Mouse (Mus musculus) liver, embryonic 11.5 days (tissue): ENCODE results near the gene Slc35e3. TPM values are rescaled to one million over a fixed set of nuclear protein-coding genes. Genes with fewer than 3 reads are reported as not detected.

Experiments
- ATAC-seq: fragments of 200-750 bp; cut with Nextera tagmentation; replicated peaks from 2 replicates; pipeline ENCODE4 v1.8.0; 2017; ENCODE audit warnings: moderate number of reproducible peaks, mild to moderate bottlenecking, moderate TSS enrichment, moderate library complexity; ENCODE audit not compliant: low FRiP score
- DNase-seq: peaks from one replicate; pipeline ENCODE4 v3.0.0-alpha.2; 2017; ENCODE audit warnings: low spot score
- H3K27ac ChIP-seq: fragments of 300-500 bp; sonication (generic); 2 replicates; pipeline ENCODE4 v1.5.1; 2014; ENCODE audit warnings: mild to moderate bottlenecking, low read depth, low read length, control low read depth
- H3K27me3 ChIP-seq: fragments of 300-500 bp; sonication (generic); replicated peaks from 2 replicates; pipeline ENCODE4 v1.6.1; 2014; ENCODE audit warnings: low read length, mixed read lengths; ENCODE audit not compliant: control insufficient read depth, insufficient read depth
- H3K36me3 ChIP-seq: fragments of 300-500 bp; sonication (generic); 2 replicates; pipeline ENCODE4 v1.6.1; 2014; ENCODE audit warnings: mild to moderate bottlenecking, low read length, moderate library complexity, mixed read lengths; ENCODE audit not compliant: control insufficient read depth, insufficient read depth
- H3K4me1 ChIP-seq: fragments of 300-500 bp; sonication (generic); replicated peaks from 2 replicates; pipeline ENCODE4 v1.6.1; 2014; ENCODE audit warnings: low read length, mixed read lengths; ENCODE audit not compliant: control insufficient read depth, insufficient read depth
- H3K4me2 ChIP-seq: fragments of 300-500 bp; sonication (generic); 2 replicates; pipeline ENCODE4 v1.6.1; 2014; ENCODE audit warnings: mild to moderate bottlenecking, control low read depth, moderate library complexity
- H3K4me3 ChIP-seq: fragments of 300-500 bp; sonication (generic); 2 replicates; pipeline ENCODE4 v1.5.1; 2014; ENCODE audit warnings: low read depth, low read length, control low read depth
- H3K9ac ChIP-seq: fragments of 300-500 bp; sonication (generic); 2 replicates; pipeline ENCODE4 v1.6.1; 2014; ENCODE audit warnings: low read depth, low read length, control low read depth
- H3K9me3 ChIP-seq: fragments of 300-500 bp; sonication (generic); 2 replicates; pipeline ENCODE4 v1.6.1; 2016; ENCODE audit warnings: low read length, inconsistent platforms, mixed read lengths; ENCODE audit not compliant: control insufficient read depth
- WGBS: fragments of 180-500 bp; shearing (Covaris S2); extraction: QIAGEN DNeasy Blood & Tissue Kit; methylation state at CpG from one replicate; pipeline ENCODE4 v1.1.7; 2014; 5-methylcytosine and 5-hydroxymethylcytosine counted together
- polyA plus RNA-seq: library from polyadenylated mRNA; unstranded; fragments of >200 nt; fragmentation: Nextera tagmentation; extraction: Ambion mirVana; gene quantifications from 2 replicates; pipeline ENCODE4 v1.2.1, GENCODE M21; 2014

Gene Slc35e3
- polyA plus RNA-seq, 1 experiment from 2014 or later: 7.2 TPM

DNA sequence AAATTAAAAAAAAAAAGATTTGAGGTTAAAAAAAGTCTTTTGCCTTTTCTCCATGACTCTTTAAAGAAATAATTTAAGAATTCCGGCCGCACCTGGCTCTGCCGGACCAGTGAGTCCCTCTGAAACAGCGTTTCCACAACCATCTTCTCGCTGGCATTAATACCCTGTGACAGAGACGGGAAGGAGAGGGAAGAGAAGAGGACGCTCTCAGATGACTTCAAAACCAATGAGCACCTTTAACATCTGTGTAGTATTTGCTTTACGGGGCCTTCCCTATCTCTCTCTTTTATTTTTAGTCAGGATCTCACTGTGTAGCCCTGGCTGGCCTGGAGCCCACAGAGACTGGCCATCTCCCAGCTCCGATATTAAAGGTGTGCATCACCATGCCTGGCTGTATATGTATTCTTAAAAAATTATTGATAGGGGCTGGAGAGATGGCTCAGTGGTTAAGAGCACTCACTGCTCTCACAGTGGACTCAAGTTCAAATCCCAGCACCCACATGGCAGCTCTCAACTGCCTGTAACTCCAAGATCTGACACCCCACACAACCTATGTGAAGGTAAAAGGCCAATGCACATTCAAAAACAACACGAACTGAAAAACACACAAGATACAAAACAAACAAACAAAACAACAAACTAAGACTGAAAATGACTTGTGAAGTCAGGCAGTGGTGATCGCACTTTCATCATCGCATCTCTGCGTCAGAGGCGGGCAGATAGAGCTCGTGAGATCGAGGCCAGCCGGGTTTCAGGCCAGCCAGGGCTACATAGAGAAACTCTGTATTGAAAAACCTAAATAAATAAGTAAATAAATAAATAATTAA, 31.5 kb upstream of the Slc35e3 start:
- Histone ChIP-seq H3K27me3 (no peaks in the 10 kb centered on the region), H3K4me3 (no peak overlapping the region), H3K27ac (no peak overlapping the region), H3K9me3 (no peaks in the 10 kb centered on the region), H3K4me2 (no peak overlapping the region), H3K36me3 (peaks cover 61% of the 10 kb centered on the region), H3K9ac (no peak overlapping the region), H3K4me1 (no peaks in the 10 kb centered on the region)
- 94% methylated on average over 17 of the region's 17 CpGs for WGBS
- ATAC-seq (no peak), DNase-seq (no peak)

- H3K27me3 ChIP-seq: no peaks in the 10 kb centered on the region
- H3K4me1 ChIP-seq: no peaks in the 10 kb centered on the region
- no peak overlapping the region for H3K9ac ChIP-seq
- no peaks in the 10 kb centered on the region for H3K9me3 ChIP-seq
- no peak overlapping the region for H3K4me3 ChIP-seq
- WGBS: 93% methylated on average over 3 of the region's 3 CpGs
- DNase-seq (no peak), ATAC-seq (no peak)
- no peak overlapping the region for H3K4me2 ChIP-seq
- no peak overlapping the region for H3K27ac ChIP-seq
- H3K36me3 ChIP-seq: peaks cover 64% of the 10 kb centered on the region
These were observed 30.9 kb upstream of the Slc35e3 start for GRCm38 (mm10) chr10:117777103-117777470.

DNA sequence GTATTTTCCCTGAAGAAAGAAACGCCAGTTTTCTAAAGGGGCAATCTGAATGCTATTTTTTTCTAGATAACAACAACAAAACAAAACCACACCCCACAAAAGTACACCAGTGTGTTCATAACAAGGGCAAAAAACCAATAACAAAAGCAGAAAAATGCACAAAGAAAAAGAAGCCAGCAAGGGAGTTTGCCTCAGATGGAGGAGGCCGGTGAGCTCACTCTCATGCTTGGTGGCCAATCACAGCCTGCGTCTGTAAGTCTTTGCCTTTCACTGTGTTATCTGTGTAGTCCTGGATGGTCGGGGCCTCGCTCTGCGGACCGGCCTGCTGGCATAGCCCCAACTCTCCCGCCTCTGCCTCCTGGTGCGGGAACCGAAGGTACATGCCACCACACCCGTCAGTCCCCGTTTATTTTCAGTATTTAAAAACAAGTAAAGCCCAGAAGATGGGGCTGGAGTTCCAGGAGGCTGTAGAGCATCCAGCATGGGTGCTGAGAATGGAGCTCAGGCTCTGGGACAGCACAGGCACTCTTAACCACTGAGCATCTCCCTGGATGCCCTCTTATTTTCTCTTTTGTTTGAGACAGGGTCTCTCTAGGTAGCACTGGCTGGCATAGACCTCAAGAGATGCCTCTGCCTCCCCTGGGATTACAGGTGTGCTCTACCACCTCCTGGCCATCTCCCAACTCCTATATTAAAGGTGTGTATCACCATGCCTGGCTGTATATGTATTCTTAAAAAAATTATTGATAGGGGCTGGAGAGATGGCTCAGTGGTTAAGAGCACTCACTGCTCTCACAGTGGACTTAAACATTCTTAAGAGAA, 30.3 kb upstream of the Slc35e3 start:
- ATAC-seq (no peak), DNase-seq (no peak)
- Histone ChIP-seq H3K9me3 (no peaks in the 10 kb centered on the region), H3K4me1 (no peaks in the 10 kb centered on the region), H3K4me3 (no peak overlapping the region), H3K27me3 (no peaks in the 10 kb centered on the region), H3K36me3 (peaks cover 62% of the 10 kb centered on the region), H3K4me2 (no peak overlapping the region), H3K9ac (no peak overlapping the region), H3K27ac (no peak overlapping the region)
- WGBS: 85% methylated on average over 12 of the region's 12 CpGs

DNA sequence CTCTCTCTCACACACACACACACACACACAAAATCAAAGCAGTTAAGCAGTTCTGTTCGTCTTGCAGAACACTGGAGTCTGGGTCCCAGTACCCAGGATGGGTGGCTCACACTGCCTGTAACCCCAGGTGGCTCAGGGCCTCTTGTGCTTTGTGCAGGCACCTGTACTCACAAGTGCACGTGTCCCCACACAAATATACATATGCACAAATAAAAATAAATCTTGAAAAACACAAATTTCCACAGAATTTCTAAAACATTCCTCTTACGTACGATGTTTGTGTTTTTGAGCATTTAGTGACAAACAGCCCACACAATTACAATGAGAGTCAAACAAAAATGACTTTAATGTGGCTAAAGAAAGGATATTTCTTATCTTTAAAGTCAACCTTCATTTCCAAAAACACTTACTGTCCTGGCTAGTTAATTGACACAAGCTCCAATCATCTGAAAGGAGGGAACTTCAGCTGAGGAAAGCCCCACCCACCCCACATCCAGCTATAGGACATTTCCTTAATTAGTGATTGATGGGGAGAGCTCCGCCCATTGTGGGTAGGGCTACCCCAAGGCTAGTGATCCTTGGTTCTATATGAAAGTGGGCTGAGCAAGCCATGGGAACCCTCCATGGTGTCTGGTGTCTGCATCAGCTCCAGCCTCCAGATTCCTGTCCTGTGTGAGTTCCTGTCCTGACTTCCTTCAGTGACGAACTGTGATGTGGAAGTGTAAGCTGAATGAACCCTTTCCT, 29.4 kb upstream of the Slc35e3 start:
- H3K4me2 ChIP-seq: no peak overlapping the region
- H3K27ac ChIP-seq: no peak overlapping the region
- H3K4me3 ChIP-seq: no peak overlapping the region
- ATAC-seq: 0 out of 2 replicates have a peak, but pooled peaks have one; percentile 29
- 86% methylated on average over 6 of the region's 6 CpGs for WGBS
- H3K9me3 ChIP-seq: no peaks in the 10 kb centered on the region
- no peak for DNase-seq
- H3K27me3 ChIP-seq: no peaks in the 10 kb centered on the region
- H3K9ac ChIP-seq: no peak overlapping the region
- peaks cover 60% of the 10 kb centered on the region for H3K36me3 ChIP-seq
- H3K4me1 ChIP-seq: no peaks in the 10 kb centered on the region

- ATAC-seq (no peak), DNase-seq (no peak)
- peaks cover 63% of the 10 kb centered on the region for H3K36me3 ChIP-seq
- no peak overlapping the region for H3K4me3 ChIP-seq
- H3K9me3 ChIP-seq: no peaks in the 10 kb centered on the region
- no peak overlapping the region for H3K27ac ChIP-seq
- H3K27me3 ChIP-seq: no peaks in the 10 kb centered on the region
- H3K4me1 ChIP-seq: no peaks in the 10 kb centered on the region
- H3K9ac ChIP-seq: no peak overlapping the region
- H3K4me2 ChIP-seq: no peak overlapping the region
- WGBS: 97% methylated on average over 1 of the region's 1 CpGs
These were observed 28.6 kb upstream of the Slc35e3 start for GRCm38 (mm10) chr10:117774817-117775120.

GRCm38 (mm10) chr10:117774011-117774816, 28.0 kb upstream of the Slc35e3 start:
- H3K36me3 ChIP-seq: peaks cover 63% of the 10 kb centered on the region
- H3K27me3 ChIP-seq: no peaks in the 10 kb centered on the region
- no peaks in the 10 kb centered on the region for H3K4me1 ChIP-seq
- H3K9me3 ChIP-seq: no peaks in the 10 kb centered on the region
- 94% methylated on average over 22 of the region's 22 CpGs for WGBS
- H3K9ac ChIP-seq: no peak overlapping the region
- DNase-seq: no peak
- H3K27ac ChIP-seq: no peak overlapping the region
- H3K4me3 ChIP-seq: no peak overlapping the region
- no peak for ATAC-seq
- H3K4me2 ChIP-seq: no peak overlapping the region

GRCm38 (mm10) chr10:117773106-117773720, 27.0 kb upstream of the Slc35e3 start:
- ATAC-seq (no peak), DNase-seq (no peak)
- H3K4me3 ChIP-seq: no peak overlapping the region
- H3K27ac ChIP-seq: no peak overlapping the region
- H3K4me1 ChIP-seq: no peaks in the 10 kb centered on the region
- H3K4me2 ChIP-seq: no peak overlapping the region
- peaks cover 57% of the 10 kb centered on the region for H3K36me3 ChIP-seq
- WGBS: 93% methylated on average over 7 of the region's 7 CpGs
- no peaks in the 10 kb centered on the region for H3K27me3 ChIP-seq
- H3K9ac ChIP-seq: no peak overlapping the region
- H3K9me3 ChIP-seq: no peaks in the 10 kb centered on the region
